Mouse (Mus musculus) G1E (cell line): ENCODE measurements around the gene C1rl.
A peak's percentile ranks its signal among the peaks of the same experiment; 100 is the strongest.

Experiments
- CTCF ChIP-seq: IDR thresholded peaks from 2 replicates; pipeline ENCODE4 v1.5.1; 2012; ENCODE audit warnings: low read depth, low read length, inconsistent platforms, mixed read lengths
- POLR2AphosphoS5 ChIP-seq: IDR thresholded peaks from 2 replicates; pipeline ENCODE4 v1.6.1; 2012; ENCODE audit warnings: low read depth, low read length, inconsistent platforms; ENCODE audit not compliant: insufficient replicate concordance

DNA sequence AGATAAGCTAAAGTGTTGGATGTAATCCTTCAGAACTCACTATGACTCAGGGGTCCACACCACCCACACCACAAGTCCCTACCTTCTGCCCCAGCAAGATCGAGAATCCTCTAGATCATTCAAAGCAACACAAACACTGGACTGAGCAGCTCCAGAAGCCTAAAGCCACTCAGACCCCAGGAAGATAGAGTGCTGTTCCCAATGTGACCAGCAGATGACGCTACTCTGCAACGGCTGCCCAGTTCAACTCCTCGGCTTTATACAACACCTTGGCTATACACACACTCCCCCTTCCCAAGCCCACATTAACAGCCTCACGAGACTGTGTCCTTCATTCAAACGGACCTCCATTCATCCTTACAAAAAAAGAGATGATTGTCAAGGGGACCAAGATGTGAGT, 20.1 kb upstream of the C1rl start:
- no peak for TF ChIP-seq POLR2AphosphoS5
- TF ChIP-seq CTCF = peak; percentile 93
